Mouse (Mus musculus) cerebellum, postnatal 14 days (tissue): Measurements from ENCODE around the gene Rlim.

Experiments
- DNase-seq, 2 experiments: peaks; one replicate each; pipeline ENCODE4 v3.0.0; 2021; ENCODE audit warnings: mixed read lengths in 2 of 2

Rlim gene

DNA sequence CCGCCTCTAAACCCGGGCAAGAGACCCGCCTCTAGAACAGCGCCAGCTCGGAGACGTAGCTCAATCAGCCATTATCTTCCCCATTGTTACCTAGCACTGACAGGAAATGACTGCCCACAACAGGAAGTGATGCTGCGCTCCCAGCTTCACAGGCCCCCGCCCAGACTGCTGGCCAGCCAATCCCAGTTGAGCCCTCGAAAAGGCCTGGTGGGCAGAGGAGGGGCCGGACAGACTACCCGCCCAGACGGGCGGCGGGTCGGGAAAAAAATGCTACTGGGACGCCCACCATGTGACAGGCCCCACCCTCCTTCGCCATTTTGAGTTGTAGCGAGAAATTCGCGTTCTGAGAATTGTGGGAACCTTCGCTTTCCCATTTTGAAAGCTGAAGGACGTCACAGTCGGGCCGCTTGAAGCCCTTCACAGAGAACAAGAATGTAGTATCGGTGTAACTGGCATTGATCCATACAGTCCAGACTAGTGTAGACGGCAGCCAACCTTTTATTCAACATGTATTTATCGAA lies at the start of gene Rlim:
Gene Rlim, minus strand, starts transcription at position 116 of the 521 bp plus-strand sequence.
- DNase-seq: peak; percentile 89

DNA sequence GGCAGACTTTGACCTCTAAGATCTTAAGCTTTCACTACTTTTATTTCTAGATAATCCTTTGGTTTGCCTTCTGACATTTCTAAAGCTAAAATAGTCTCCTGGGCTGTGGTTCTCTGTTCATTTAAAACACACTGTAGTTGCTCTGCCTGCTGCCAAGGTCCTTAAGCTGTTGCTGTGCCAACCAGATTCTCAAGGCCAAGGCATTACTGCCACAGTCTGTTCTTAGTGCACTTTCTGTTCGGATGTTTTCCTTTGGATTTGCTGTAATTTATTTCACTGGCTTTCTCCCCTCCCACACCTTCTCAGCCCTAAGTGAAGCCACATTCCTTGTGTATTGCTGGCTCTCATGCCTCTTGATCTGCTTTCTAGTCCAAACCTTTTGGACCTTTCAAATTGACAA lies 36.1 kb upstream of the Rlim start:
- no peak for DNase-seq

DNA sequence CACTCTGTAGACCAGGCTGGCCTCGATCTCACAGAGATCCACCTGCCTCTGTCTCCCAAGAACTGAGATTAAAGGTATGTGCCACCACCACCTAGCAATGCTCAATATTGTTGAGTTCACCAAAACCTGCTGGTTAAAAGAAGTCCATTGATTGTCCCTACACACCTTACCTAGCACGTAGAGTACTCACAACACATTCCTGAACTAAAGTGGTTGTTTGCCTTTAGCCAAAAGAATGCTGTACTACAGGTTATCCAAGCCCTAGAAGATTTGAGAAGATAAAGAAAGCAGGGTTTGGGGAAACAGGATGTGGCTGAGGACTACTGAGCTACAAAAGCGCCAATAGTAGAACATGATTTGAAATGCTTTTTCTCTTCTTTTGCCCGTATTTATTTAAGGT lies 34.0 kb upstream of the Rlim start:
- no peak for DNase-seq

DNA sequence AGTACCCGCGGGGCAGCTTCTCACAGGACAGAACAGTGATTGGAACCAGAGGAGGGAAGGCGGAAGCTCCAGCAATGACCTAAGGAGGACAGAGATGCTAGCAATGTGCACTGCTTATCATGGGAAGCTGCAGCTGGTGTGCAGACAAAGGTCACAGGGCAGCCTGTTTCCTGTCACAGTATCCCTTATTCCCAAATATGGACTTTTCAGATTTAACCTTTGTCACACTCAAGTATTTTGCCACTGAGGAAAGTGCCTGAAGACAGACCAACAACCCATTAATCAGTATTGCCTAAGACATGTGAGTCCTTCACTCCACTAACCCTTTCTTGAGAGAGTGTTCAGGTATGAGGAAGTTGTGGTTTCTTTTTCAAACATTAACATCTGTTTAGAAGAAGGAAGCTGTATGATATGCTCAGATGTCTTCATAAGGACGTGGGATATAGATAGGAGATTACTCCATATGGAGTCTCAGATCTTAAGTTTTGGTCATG lies 32.3 kb upstream of the Rlim start:
- no peak for DNase-seq

DNA sequence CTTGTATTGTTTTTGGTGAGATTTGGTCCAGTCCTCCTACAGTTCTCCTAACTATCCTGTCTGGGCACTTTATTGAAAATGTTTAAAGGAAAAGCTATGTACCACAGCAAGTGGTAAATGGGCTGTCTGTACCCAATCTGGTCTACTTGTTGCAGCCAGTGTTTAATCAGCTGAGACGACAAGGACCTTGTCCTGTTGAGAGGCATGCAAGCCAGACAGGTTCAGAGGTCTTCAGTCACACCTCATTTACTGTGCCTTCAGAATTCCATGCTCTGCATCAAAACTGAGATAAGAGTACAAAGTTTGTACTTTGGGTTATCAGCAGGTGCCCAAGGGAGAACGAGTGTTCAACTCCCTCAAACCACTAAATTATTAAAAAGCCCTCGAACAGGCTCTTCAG lies 13.7 kb upstream of the Rlim start:
- no peak for DNase-seq

DNA sequence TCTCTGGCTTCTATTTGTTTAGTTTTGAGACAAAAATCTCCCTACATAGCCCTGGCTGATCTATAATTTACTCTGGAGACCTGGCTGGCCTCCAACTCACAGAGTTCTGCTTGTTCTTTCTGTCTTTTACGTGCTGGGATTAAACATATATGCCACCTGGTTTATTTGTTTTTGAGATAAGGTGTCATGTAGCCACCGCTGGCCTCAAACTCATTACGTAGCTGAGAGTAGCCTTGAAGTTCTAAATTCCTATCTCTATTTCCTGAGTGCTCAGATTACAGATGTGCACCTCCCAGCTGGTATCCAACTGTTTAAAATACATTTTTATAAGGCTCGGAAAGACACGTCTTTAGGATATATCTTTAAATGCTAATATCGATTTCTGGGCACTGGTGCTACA lies 12.8 kb upstream of the Rlim start:
- DNase-seq: no peak

DNA sequence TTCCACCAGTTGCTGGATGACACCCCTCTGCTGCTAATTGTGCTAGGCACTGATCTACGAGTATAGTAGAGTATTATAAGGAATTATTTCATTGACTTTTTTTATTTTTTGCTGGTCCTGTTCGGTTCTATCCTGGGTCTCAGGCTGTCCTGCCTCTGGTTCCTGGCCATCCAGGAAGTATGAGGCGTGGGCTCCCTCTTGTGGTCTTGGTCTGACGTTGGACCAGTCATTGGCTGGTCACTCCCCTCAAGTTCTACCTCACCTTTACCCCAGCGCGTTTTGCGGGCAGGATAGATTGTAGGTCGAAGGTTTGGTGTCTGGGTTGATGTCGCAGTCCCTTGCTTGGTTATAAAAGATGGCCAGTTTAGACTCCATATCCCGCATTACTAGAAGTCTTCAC lies 10.6 kb upstream of the Rlim start:
- peak in 1 of 2 experiments; percentile 23 for DNase-seq

DNA sequence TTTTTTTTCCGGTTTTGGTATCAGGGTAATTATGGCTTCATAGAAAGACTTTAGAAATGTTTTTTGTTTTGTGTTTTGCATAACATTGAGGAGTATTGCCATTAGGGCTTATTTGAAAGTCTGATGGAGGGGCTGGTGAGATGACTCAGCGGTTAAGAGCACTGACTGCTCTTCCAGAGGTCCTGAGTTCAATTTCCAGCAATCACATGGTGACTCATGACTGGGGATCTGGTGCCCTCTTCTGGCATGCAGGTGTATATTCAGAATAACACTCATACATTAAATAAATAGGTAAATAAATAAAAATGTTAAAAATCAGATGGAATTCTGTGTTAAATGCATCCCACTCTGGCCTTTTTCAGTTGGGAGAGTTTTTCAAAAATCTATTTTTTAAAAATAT lies 9.3 kb upstream of the Rlim start:
- peak in 1 of 2 experiments; percentile 18 for DNase-seq

DNA sequence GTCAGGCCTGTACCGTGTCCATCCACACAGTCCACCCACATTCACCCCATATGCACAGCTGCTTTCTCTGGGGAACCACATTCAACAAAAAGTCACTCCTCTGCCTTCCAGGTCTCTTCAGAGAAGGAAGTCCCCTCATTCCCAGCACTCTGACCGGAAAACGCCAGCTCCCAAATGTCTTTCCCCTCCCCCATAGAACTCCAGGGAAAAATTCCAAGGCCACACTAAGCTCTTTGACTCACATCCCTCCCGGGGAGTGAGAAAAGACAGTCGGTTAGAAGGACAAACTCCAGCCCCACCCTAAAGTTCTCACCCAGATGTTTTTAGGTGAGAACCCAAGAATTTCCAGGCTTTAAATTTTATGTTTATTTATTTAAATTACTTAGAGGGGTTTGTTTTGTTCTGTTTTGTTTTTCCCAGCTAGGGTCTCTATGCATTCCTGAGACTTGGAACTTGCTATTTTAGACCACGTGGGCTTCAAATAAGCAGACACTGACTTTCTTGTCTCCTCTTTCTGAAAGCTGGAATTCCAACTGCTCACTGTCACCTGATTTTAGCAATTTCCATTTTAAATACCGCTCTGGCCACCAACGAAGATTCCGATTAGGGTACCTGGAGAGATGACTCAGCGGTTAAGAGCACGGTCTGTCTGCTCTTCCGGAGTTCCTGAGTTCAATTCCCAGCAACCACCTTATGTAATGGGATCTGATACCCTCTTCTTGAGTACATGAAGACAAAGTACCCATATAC lies 6.3 kb upstream of the Rlim start:
- no peak for DNase-seq

DNA sequence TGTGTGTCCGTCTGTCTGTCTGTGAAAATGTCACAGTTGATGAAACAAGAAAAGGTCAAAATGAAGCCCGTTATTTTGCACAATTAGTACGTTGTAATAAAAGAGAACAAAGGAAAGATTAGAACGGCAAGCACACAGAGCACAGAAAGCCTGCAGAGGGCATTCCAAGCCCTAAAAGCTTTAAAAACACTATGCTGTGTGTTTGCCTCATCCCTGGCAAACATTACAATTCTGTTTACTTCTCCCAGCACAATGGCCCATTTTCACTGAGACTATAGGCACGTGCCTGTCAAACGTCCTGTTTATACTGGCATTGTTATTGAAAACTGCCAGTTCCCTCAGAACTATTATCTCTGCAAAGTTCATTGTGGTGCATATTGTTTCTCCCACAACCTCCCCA lies 5.1 kb upstream of the Rlim start:
- no peak for DNase-seq

DNA sequence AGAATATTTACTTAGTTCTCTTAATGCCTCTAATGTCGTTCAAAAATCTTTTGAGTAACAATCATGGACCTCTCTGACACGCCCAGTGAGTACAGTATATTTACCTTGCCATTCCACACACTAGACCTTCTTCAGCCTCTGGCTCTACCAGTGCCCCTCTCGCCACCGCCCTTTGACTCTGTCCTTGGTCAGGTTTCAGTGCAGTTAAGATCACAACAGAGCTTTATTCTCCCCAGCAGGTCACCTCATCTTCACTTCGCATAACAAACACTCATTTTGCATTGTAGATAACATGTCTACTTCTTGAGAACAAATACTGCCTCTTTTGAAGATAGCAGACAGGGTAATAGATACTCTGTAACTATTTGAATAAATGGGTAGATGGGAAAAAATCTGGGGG lies 3.9 kb upstream of the Rlim start:
- DNase-seq: no peak

DNA sequence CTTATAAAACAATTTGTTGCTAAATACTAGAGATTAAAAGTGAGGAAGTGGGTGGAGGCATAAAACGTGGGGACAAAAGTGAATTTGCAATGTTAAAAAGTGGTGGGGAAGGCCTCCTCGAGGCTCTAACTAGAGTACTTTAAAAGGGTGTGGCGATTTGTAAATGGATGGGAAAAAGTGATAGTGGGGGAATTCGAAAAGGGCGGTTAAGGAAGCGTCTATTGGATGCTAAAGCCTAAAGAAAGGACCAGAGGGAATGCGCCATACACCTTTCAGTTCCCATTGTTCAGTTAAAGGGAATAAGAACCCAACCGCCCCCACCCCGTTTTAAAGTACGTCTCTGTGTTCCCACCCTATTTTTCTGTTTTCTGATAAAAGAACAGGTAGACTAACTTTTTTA lies 722 bp upstream of the Rlim start:
- no peak for DNase-seq

DNA sequence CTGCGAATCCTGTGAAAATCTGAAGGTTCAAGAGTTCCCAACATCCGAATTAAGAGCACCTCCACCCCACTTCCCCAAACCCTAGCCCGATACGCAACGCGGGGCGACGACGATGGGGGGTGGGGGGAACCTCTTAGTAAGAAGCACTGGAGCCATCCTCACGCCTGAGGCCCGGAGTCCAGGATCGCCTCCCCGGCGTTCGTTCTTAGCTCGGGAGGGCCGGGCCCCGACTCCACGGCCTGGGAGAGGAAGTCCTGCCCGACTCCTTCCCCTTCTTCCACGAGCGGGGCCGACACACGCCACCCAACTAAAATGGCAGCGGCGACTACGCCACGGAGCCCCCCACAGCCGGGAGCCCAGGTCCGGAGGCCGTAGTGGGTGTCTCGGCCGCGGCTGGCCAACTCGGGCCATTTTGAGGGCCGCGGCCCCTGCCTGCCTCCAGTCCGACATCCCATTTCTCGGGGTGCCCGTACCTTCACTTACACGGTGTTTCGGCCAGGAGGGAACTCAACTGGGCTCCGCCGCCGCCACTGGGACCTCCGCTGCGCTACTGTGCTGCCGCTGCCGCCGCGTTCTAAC lies 405 bp downstream of the Rlim start:
- DNase-seq: peak in 1 of 2 experiments; percentile 44

DNA sequence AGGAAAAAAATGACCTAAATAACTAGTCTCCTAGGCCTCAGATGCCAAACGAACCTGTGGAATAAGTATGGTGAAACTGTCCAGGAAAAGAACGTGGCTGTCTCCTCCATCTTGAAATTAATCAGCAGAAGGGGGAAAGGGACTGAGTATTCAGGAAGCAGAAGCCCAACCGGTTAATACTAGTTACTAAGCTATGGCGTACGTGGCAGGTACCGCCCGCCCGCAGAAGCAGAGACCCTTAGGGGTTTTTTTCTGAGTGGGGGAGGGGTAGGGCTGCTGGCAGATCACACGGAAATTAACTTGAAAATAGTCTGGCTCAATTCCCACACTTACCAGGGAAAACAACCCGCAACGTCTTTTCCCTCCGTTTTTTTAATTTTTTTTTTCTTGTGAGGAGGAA lies 1.0 kb downstream of the Rlim start:
- DNase-seq: peak; percentile 23 to 33

DNA sequence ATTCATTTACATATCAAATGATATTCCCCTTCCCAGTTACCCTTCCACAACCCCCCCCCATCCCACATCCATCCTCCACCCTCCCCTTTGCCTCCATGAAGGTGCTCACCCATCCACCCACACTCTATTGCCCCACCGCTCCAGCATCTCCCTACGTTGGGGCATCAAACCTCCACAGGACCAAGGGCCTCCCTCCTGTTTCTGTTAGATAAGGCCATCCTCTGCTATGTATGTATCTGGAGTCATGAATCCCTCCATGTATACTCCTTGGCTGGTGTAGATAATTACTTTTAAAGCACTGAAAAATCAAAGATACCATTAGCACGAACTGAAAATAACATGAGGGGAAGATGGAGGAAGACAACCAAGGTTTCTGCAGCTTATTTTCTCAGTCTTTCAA lies 41.4 kb downstream of the Rlim start:
- DNase-seq: no peak

DNA sequence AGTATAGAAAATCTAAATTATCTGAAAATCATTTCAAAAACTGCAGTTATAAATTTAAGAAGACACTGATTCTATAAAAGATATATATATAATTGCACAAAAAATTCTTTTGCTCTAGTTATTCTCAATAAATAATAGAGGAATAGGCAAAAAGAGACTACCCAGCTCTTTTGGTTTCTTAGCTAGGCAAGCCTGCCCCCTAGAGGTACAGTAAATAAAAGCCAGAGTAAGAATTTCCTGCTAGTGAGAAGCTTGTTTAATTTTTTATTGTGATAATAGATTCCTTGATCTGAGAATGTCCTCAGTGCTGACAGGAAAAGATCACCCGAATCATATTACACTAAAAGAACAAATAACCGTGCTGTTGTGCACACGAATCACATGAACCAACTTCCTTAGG lies 43.8 kb downstream of the Rlim start:
- peak; percentile 38 to 45 for DNase-seq

DNA sequence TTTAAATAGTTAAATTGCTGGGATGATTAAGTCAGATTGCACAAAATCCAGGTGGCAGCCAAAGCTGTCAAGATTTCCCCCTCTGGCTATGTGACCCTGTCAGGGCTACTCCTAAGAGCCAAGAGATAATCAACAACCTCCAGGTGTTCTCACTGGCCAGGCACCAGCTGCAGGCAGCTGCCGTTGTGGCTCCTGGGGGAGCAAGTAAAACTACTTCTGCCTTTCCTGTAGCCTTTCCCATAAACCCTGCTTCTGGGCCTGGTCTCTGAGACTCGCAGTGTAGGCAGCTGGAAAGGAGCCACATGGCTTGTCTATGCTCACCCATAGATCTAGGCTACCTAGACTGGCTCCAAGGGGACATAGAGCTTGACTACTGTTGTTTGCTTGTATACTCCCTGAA lies 58.6 kb downstream of the Rlim start:
- no peak for DNase-seq

DNA sequence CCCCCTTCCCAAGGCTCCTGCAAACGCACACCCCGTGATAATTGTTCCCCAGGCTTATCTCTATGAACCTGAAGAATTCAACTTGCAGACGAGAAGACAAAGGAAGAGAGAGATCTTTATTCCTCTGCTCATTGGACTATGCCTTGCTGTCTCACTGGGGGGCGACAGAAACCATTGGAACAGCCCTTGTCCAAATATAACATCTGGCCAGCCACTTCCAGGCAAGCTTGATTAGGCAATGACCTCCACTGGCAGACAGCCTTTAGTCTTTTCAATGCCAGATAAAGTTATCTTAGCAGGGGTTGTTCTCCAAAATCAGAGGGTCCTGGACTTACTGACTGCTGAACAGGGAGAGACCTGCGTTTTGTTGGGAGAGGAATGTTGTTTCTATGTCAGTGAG lies 62.1 kb downstream of the Rlim start:
- no peak for DNase-seq

DNA sequence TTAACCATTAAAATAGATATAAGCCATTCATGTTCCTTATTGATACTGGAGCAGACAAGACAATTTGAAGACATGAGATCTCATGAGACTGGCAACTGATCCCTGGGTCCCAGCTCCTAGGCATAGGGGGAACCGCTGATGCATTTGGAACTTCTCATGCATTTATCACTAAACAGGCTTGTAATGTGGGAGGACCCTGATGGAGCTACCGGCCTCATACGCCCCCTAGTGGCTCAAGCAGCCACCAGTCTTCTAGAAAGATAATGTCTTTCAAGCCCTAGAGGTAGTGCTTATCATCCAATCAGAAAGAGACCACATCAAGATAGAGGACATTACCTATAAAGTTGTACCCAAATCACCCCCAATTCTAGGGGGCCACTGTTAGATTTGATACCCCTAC lies 66.3 kb downstream of the Rlim start:
- peak; percentile 37 to 69 for DNase-seq
